Mouse (Mus musculus) thymus, postnatal 36 days (tissue): ENCODE data around the gene Anapc11.

ENCODE experiments used
- DNase-seq, 2 experiments: peaks; one replicate each; pipeline ENCODE4 v3.0.0; 2022; ENCODE audit warnings: mixed read lengths in 2 of 2

Anapc11 gene

GRCm38 (mm10) chr11:120628601-120629340 is 30.6 kb downstream of the Anapc11 start:
- peak in 1 of 2 experiments; percentile 35 for DNase-seq

- DNase-seq = peak; percentile 74 to 84
These were observed 31.1 kb downstream of the Anapc11 start for GRCm38 (mm10) chr11:120629341-120629730.

GRCm38 (mm10) chr11:120629911-120630310 is 31.7 kb downstream of the Anapc11 start:
- peak in 1 of 2 experiments; percentile 47 for DNase-seq

GRCm38 (mm10) chr11:120630401-120630871 is 32.2 kb downstream of the Anapc11 start:
- DNase-seq = no peak

GRCm38 (mm10) chr11:120630881-120631725 is 32.9 kb downstream of the Anapc11 start:
- DNase-seq = peak; percentile 33 to 45

GRCm38 (mm10) chr11:120631726-120632448 is 33.7 kb downstream of the Anapc11 start:
- DNase-seq = no peak

- peak; percentile 40 to 65 for DNase-seq
These were observed 34.6 kb downstream of the Anapc11 start for GRCm38 (mm10) chr11:120632559-120633519.

- peak; percentile 82 to 90 for DNase-seq
These were observed 35.5 kb downstream of the Anapc11 start, which contains the start of gene Mafg for GRCm38 (mm10) chr11:120633520-120634343. Gene Mafg (minus strand): TSS chr11:120633600.

- DNase-seq = no peak
These were observed 36.6 kb downstream of the Anapc11 start for GRCm38 (mm10) chr11:120634810-120635209.

GRCm38 (mm10) chr11:120641255-120641654 is 43.0 kb downstream of the Anapc11 start:
- DNase-seq = no peak

GRCm38 (mm10) chr11:120641869-120642268 is 43.6 kb downstream of the Anapc11 start:
- DNase-seq = no peak

GRCm38 (mm10) chr11:120642939-120643600 is 44.8 kb downstream of the Anapc11 start:
- peak in 1 of 2 experiments; percentile 47 for DNase-seq

GRCm38 (mm10) chr11:120643601-120643987 is 45.4 kb downstream of the Anapc11 start, which contains the start of gene Pycr1:
Gene Pycr1 (minus strand): TSS chr11:120643769.
- peak; percentile 94 for DNase-seq

GRCm38 (mm10) chr11:120647047-120647830 is 49.0 kb downstream of the Anapc11 start:
- no peak for DNase-seq

GRCm38 (mm10) chr11:120648001-120648476 is 49.8 kb downstream of the Anapc11 start, which contains the start of gene Myadml2:
Gene Myadml2 (minus strand): TSS chr11:120648158.
- peak; percentile 52 to 60 for DNase-seq

- DNase-seq = no peak
These were observed 53.7 kb downstream of the Anapc11 start for GRCm38 (mm10) chr11:120651872-120652271.

GRCm38 (mm10) chr11:120654741-120655140 is 56.5 kb downstream of the Anapc11 start:
- no peak for DNase-seq

- no peak for DNase-seq
These were observed 59.1 kb downstream of the Anapc11 start for GRCm38 (mm10) chr11:120657301-120657700.
